Mouse (Mus musculus) small intestine, adult 2 months (tissue): ENCODE data around the gene Ints12.

Experiments used
- CTCF ChIP-seq: fragments of 200-500 bp; IDR thresholded peaks from 2 replicates; pipeline ENCODE4 v1.5.1; 2012; ENCODE audit warnings: low read depth, mild to moderate bottlenecking, control low read depth, inconsistent platforms, low read length, moderate library complexity, mixed read lengths; ENCODE audit not compliant: insufficient replicate concordance, insufficient read length; ENCODE audit errors: extremely low read depth
- POLR2A ChIP-seq: fragments of 200-500 bp; IDR thresholded peaks from 2 replicates; pipeline ENCODE4 v1.6.1; 2012; ENCODE audit warnings: low read depth, mild to moderate bottlenecking, control low read depth, inconsistent platforms, low read length, moderate library complexity

GRCm38 (mm10) chr3:133132611-133133010 lies 41.0 kb downstream of the Ints12 start:
- TF ChIP-seq CTCF (no peak), POLR2A (no peak)
